Mouse (Mus musculus) spleen, adult 2 months (tissue): ENCODE measurements around the gene Fam189a2.

ENCODE experiments used
- CTCF ChIP-seq: fragments of 200-500 bp; IDR thresholded peaks from 2 replicates; pipeline ENCODE4 v1.5.1; 2011; ENCODE audit warnings: mild to moderate bottlenecking, inconsistent platforms; ENCODE audit not compliant: insufficient read depth, insufficient read length, insufficient replicate concordance; ENCODE audit errors: extremely low read depth
- POLR2A ChIP-seq: fragments of 200-500 bp; IDR thresholded peaks from 2 replicates; pipeline ENCODE4 v1.6.1; 2011; ENCODE audit warnings: low read depth, low read length, inconsistent platforms

- TF ChIP-seq CTCF (no peak), POLR2A (no peak)
Measured at GRCm38 (mm10) chr19:24042387-24042786, 11.6 kb upstream of the Fam189a2 start.
